Mouse (Mus musculus) bone marrow, adult 2 months (tissue): ENCODE data around the gene Zfand3. TPM values are rescaled to one million over a fixed set of nuclear protein-coding genes. Genes with fewer than 3 reads are reported as not detected.

Source experiments
- H3K27ac ChIP-seq: fragments of 200-500 bp; 2 replicates; pipeline ENCODE4 v1.5.1; 2012; ENCODE audit warnings: low read depth, mild to moderate bottlenecking, control low read depth, inconsistent platforms, low read length; ENCODE audit not compliant: control insufficient read depth, poor library complexity, insufficient read depth
- H3K4me1 ChIP-seq: fragments of 200-500 bp; 2 replicates; pipeline ENCODE4 v1.6.1; 2011; ENCODE audit warnings: low read length; ENCODE audit not compliant: control insufficient read depth, insufficient read depth
- H3K4me3 ChIP-seq: fragments of 200-500 bp; replicated peaks from 2 replicates; pipeline ENCODE3; 2011; ENCODE audit warnings: mild to moderate bottlenecking, low read depth, low read length, control low read depth; ENCODE audit not compliant: control insufficient read depth
- CTCF ChIP-seq: fragments of 200-500 bp; IDR thresholded peaks from 2 replicates; pipeline ENCODE4 v1.5.1; 2011; ENCODE audit warnings: low read length, control low read depth; ENCODE audit not compliant: control insufficient read depth, insufficient read depth
- POLR2A ChIP-seq: fragments of 200-500 bp; IDR thresholded peaks from 2 replicates; pipeline ENCODE4 v1.6.1; 2011; ENCODE audit warnings: low read depth, mild to moderate bottlenecking, control low read depth, low read length, borderline replicate concordance; ENCODE audit not compliant: control insufficient read depth
- WGBS: fragments of 180-500 bp; shearing (Covaris S2); methylation state at CpG from one replicate; pipeline ENCODE4 v1.1.7; 2018; 5-methylcytosine and 5-hydroxymethylcytosine counted together
- polyA plus RNA-seq: library from polyadenylated mRNA; stranded (reverse); fragments of >200 nt; gene quantifications from 2 replicates; pipeline ENCODE4 v1.2.4, GENCODE M21; 2011; ENCODE audit warnings: low replicate concordance; ENCODE audit not compliant: missing spikeins, insufficient read depth, insufficient read length

The Zfand3 gene
- polyA plus RNA-seq, 1 experiment: 46.6 TPM

- no peak overlapping the region for H3K27ac ChIP-seq
- peaks cover 4% of the 10 kb centered on the region; the same call in 1 of the 2 replicates for H3K4me1 ChIP-seq
- WGBS: 77% methylated on average over 6 of the region's 6 CpGs
- TF ChIP-seq POLR2A (no peak), CTCF (no peak)
- H3K4me3 ChIP-seq: no peak overlapping the region
Observed at GRCm38 (mm10) chr17:30007883-30008282, 3.4 kb downstream of the Zfand3 start.

GRCm38 (mm10) chr17:30008392-30008791, 3.9 kb downstream of the Zfand3 start:
- no peak for TF ChIP-seq POLR2A
- no peak for TF ChIP-seq CTCF
- Histone ChIP-seq H3K4me1 (peaks cover 4% of the 10 kb centered on the region; the same call in 1 of the 2 replicates), H3K27ac (no peak overlapping the region), H3K4me3 (no peak overlapping the region)

GRCm38 (mm10) chr17:30014660-30015059, 10.1 kb downstream of the Zfand3 start:
- no peak for TF ChIP-seq POLR2A
- no peak for TF ChIP-seq CTCF
- Histone ChIP-seq H3K4me1 (no peaks in the 10 kb centered on the region; the same call in 1 of the 2 replicates), H3K4me3 (no peak overlapping the region), H3K27ac (no peak overlapping the region)
- 85% methylated on average over 4 of the region's 4 CpGs for WGBS

- 82% methylated on average over 12 of the region's 12 CpGs for WGBS
- no peak overlapping the region for H3K4me3 ChIP-seq
- TF ChIP-seq POLR2A (no peak), CTCF (no peak)
- no peak overlapping the region for H3K27ac ChIP-seq
- no peaks in the 10 kb centered on the region; the same call in 1 of the 2 replicates for H3K4me1 ChIP-seq
Observed at GRCm38 (mm10) chr17:30018927-30019610, 14.5 kb downstream of the Zfand3 start.

GRCm38 (mm10) chr17:30019942-30020341, 15.4 kb downstream of the Zfand3 start:
- no peaks in the 10 kb centered on the region; the same call in 1 of the 2 replicates for H3K4me1 ChIP-seq
- TF ChIP-seq POLR2A: no peak

GRCm38 (mm10) chr17:30024651-30025050, 20.1 kb downstream of the Zfand3 start:
- WGBS: 52% methylated on average over 5 of the region's 5 CpGs
- Histone ChIP-seq H3K4me3 (no peak overlapping the region), H3K4me1 (peaks cover 4% of the 10 kb centered on the region), H3K27ac (no peak overlapping the region)
- TF ChIP-seq CTCF: peak; percentile 69
- no peak for TF ChIP-seq POLR2A

More at GRCm38 (mm10) chr17:30019942-30020341, 15.4 kb downstream of the Zfand3 start:
- 82% methylated on average over 6 of the region's 6 CpGs for WGBS
- Histone ChIP-seq H3K4me3 (no peak overlapping the region), H3K27ac (no peak overlapping the region)

GRCm38 (mm10) chr17:30026617-30027016, 22.1 kb downstream of the Zfand3 start:
- Histone ChIP-seq H3K4me3 (no peak overlapping the region), H3K27ac (no peak overlapping the region), H3K4me1 (peaks cover 4% of the 10 kb centered on the region)
- TF ChIP-seq POLR2A: no peak
- no peak for TF ChIP-seq CTCF
- WGBS: 28% methylated on average over 6 of the region's 6 CpGs

GRCm38 (mm10) chr17:30027343-30028029, 23.0 kb downstream of the Zfand3 start:
- 48% methylated on average over 1 of the region's 1 CpGs for WGBS
- no peak for TF ChIP-seq POLR2A
- TF ChIP-seq CTCF: no peak
- Histone ChIP-seq H3K4me3 (no peak overlapping the region), H3K4me1 (peaks cover 4% of the 10 kb centered on the region), H3K27ac (no peak overlapping the region)
